Comparison of ENCODE assay signal across 14 mouse cellular contexts in the genomic region with DNA sequence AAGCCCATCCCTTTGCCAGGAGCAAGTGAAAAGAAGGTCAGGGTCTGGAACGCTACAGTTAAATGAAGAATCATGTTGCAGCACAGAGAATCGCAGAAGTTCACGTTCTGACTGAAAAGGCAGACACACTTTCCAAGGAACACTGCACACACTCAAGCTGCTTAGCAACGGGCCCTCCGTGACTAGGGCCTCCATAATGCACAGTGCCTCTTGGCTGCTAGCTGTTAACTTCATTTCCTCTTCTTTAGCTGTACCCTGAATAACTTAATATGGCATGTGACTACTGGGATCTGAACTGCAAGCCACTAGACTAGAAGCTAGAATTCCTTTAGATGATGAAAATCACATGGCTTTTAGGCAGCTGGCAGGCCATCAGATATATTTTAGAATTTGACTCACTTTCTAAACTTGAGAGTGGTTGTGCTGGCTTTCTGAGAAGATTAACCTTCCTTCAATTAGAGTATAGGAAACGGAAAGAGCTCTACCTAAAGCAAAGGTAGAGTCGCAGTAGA. TPM values are rescaled to one million over a fixed set of nuclear protein-coding genes. Genes with fewer than 3 reads are reported as not detected.
DNase-seq lines count a peak whose midpoint lies in the region; ATAC-seq and TF ChIP-seq lines count a peak whose summit lies in the region.
"Had no signal": no experiment of that assay in that cellular context is flagged by ENCODE, and none has a peak within 500 bp of the region (broad histone marks: within the 10 kb centered on the region; RNA-seq: fewer than 3 reads in every experiment).

No protein-coding gene starts in this region.

- no peak for TF ChIP-seq CTCF in layer of hippocampus, adult 2 months (conservative IDR thresholded peaks at IDR 0.05)
- no peak for TF ChIP-seq CTCF in forebrain, postnatal 0 days (IDR thresholded peaks at IDR 0.05; ENCODE audit: low read depth)

- H3K4me2 ChIP-seq in forebrain, embryonic 15.5 days (replicated peaks): no peak overlapping the region
- no peak overlapping the region for H3K4me2 ChIP-seq in forebrain, embryonic 12.5 days
- no peak overlapping the region for H3K4me2 ChIP-seq in forebrain, postnatal 0 days (ENCODE audit: low read depth)
- H3K4me2 ChIP-seq in midbrain, embryonic 14.5 days (ENCODE audit: low read length): no peak overlapping the region
- H3K4me2 ChIP-seq: kidney, embryonic 15.5 days; lung, embryonic 15.5 days had no signal

- H3K9ac ChIP-seq in forebrain, embryonic 15.5 days (replicated peaks): no peak overlapping the region
- H3K9ac ChIP-seq in forebrain, embryonic 12.5 days: no peak overlapping the region
- no peak overlapping the region for H3K9ac ChIP-seq in forebrain, postnatal 0 days
- H3K9ac ChIP-seq in midbrain, embryonic 14.5 days (replicated peaks; ENCODE audit: low read length): no peak overlapping the region
- H3K9ac ChIP-seq: kidney, embryonic 15.5 days; lung, embryonic 15.5 days had no signal

- no peak overlapping the region for H3K4me3 ChIP-seq in forebrain, embryonic 15.5 days
- no peak overlapping the region for H3K4me3 ChIP-seq in forebrain, embryonic 12.5 days (replicated peaks)
- H3K4me3 ChIP-seq in layer of hippocampus, adult 2 months: no peak overlapping the region
- H3K4me3 ChIP-seq in forebrain, postnatal 0 days (ENCODE audit: low read depth, low read length): no peak overlapping the region
- H3K4me3 ChIP-seq in midbrain, embryonic 14.5 days (replicated peaks; ENCODE audit: low read depth, low read length): no peak overlapping the region
- H3K4me3 ChIP-seq: kidney, embryonic 15.5 days; lung, embryonic 15.5 days; myocyte had no signal

- H3K27ac ChIP-seq in forebrain, embryonic 15.5 days (replicated peaks): no peak overlapping the region
- no peak overlapping the region for H3K27ac ChIP-seq in forebrain, embryonic 12.5 days
- peak overlapping the region; percentile 49 for H3K27ac ChIP-seq in layer of hippocampus, adult 2 months
- peak overlapping the region; percentile 45 for H3K27ac ChIP-seq in forebrain, postnatal 0 days (ENCODE audit: low read depth, low read length)
- no peak overlapping the region for H3K27ac ChIP-seq in midbrain, embryonic 14.5 days (replicated peaks; ENCODE audit: low read depth, low read length)
- H3K27ac ChIP-seq: kidney, embryonic 15.5 days; lung, embryonic 15.5 days had no signal

- H3K4me1 ChIP-seq in forebrain, embryonic 15.5 days: 0 out of 2 replicates have a peak, but pooled peaks cover 2% of the 10 kb centered on the region
- H3K4me1 ChIP-seq in forebrain, embryonic 12.5 days: peaks cover 11% of the 10 kb centered on the region
- H3K4me1 ChIP-seq in forebrain, postnatal 0 days (ENCODE audit: insufficient read depth): no peaks in the 10 kb centered on the region
- no peaks in the 10 kb centered on the region for H3K4me1 ChIP-seq in midbrain, embryonic 14.5 days (ENCODE audit: control insufficient read depth, insufficient read depth, low read length)
- H3K4me1 ChIP-seq: kidney, embryonic 15.5 days had no signal

- WGBS in forebrain, embryonic 15.5 days: 48% methylated on average over 7 of the region's 7 CpGs
- 49% methylated on average over 7 of the region's 7 CpGs for WGBS in forebrain, embryonic 12.5 days
- 37% methylated on average over 7 of the region's 7 CpGs for WGBS in forebrain, postnatal 0 days
- 28% methylated on average over 7 of the region's 7 CpGs for WGBS in midbrain, embryonic 14.5 days

- ATAC-seq in forebrain, embryonic 15.5 days (replicated peaks): peak; percentile 71; the same call in 1 of the 2 replicates
- ATAC-seq in forebrain, embryonic 12.5 days (ENCODE audit: low FRiP score): no peak
- peak; percentile 91 for ATAC-seq in forebrain, postnatal 0 days
- ATAC-seq in midbrain, embryonic 14.5 days (ENCODE audit: low FRiP score, low TSS enrichment): peak; percentile 42
- ATAC-seq in CD4-positive, CD25-positive, alpha-beta regulatory T cell, adult 4 months: no peak
- ATAC-seq in inflammation-experienced regulatory T-cells, adult 6 months: no peak

- H3K27me3 ChIP-seq in forebrain, embryonic 15.5 days: no peaks in the 10 kb centered on the region
- H3K27me3 ChIP-seq in forebrain, embryonic 12.5 days: no peaks in the 10 kb centered on the region
- no peaks in the 10 kb centered on the region for H3K27me3 ChIP-seq in forebrain, postnatal 0 days (ENCODE audit: insufficient read depth, low read length)
- no peaks in the 10 kb centered on the region for H3K27me3 ChIP-seq in midbrain, embryonic 14.5 days (ENCODE audit: control insufficient read depth, insufficient read depth, low read length)
- H3K27me3 ChIP-seq: kidney, embryonic 15.5 days; lung, embryonic 15.5 days had no signal

- peaks cover 4% of the 10 kb centered on the region; the same call in 1 of the 2 replicates for H3K36me3 ChIP-seq in forebrain, embryonic 15.5 days
- no peaks in the 10 kb centered on the region for H3K36me3 ChIP-seq in forebrain, embryonic 12.5 days (replicated peaks)
- peaks cover 17% of the 10 kb centered on the region; the same call in 1 of the 2 replicates for H3K36me3 ChIP-seq in forebrain, postnatal 0 days (ENCODE audit: insufficient read depth)
- no peaks in the 10 kb centered on the region for H3K36me3 ChIP-seq in midbrain, embryonic 14.5 days (ENCODE audit: control insufficient read depth, insufficient read depth, low read length)

- H3K9me3 ChIP-seq in forebrain, embryonic 15.5 days: no peaks in the 10 kb centered on the region
- H3K9me3 ChIP-seq in forebrain, embryonic 12.5 days: no peaks in the 10 kb centered on the region
- H3K9me3 ChIP-seq in forebrain, postnatal 0 days (ENCODE audit: low read length): no peaks in the 10 kb centered on the region
- H3K9me3 ChIP-seq in midbrain, embryonic 14.5 days (ENCODE audit: control insufficient read depth, low read length): no peaks in the 10 kb centered on the region
- H3K9me3 ChIP-seq: kidney, embryonic 15.5 days; lung, embryonic 15.5 days had no signal

- no peak for DNase-seq in layer of hippocampus, adult 2 months (ENCODE audit: low spot score in 2 of 2)
- DNase-seq in layer of hippocampus, postnatal 25 days (ENCODE audit: extremely low spot score in 1 of 2, low spot score in 1 of 2): no peak
- DNase-seq in forebrain, postnatal 0 days: peak; percentile 50
- peak; percentile 38 for DNase-seq in midbrain, embryonic 14.5 days
- DNase-seq: adrenal gland, adult 8-10 months; cerebellum, postnatal 25 days; gastrocnemius, postnatal 25 days had no signal

RNA-seq across cellular contexts. Expression of a gene that starts 8.2 kb away (rescaled TPM):
- 29.4 and 30.9 TPM in 2 replicates for polyA plus RNA-seq in forebrain, embryonic 15.5 days (2015; fragmentation: Nextera tagmentation; extraction: Ambion mirVana)
- polyA plus RNA-seq in forebrain, embryonic 12.5 days (2016; fragmentation: Nextera tagmentation; extraction: Ambion mirVana): 23.8 and 26.5 TPM in 2 replicates
- total RNA-seq in layer of hippocampus, adult 2 months (2021): 10 to 100 TPM; 39.2 to 44.8 TPM
- total RNA-seq in layer of hippocampus, postnatal 25 days (2021): 10 to 100 TPM; 41.8 to 48.6 TPM
- total RNA-seq in forebrain, postnatal 0 days (2014; rRNA removed): 27.2 and 35.9 TPM in 2 replicates
- polyA plus RNA-seq in forebrain, postnatal 0 days (2015; fragmentation: Nextera tagmentation; extraction: Ambion mirVana): 65.9 and 69.3 TPM in 2 replicates
- 46.0 and 49.6 TPM in 2 replicates for polyA plus RNA-seq in midbrain, embryonic 14.5 days (2014; fragmentation: Nextera tagmentation; extraction: Ambion mirVana)
- polyA plus RNA-seq in CD4-positive, CD25-positive, alpha-beta regulatory T cell, adult 4 months (2017; shearing (Covaris generic)): 100 to 1,000 TPM; 101 to 102 TPM
- 100 to 1,000 TPM in 2 of 3 experiments, 10 to 100 TPM in 1; 92.6 to 129 (median 107) TPM for polyA plus RNA-seq in inflammation-experienced regulatory T-cells, adult 6 months (2017; shearing (Covaris generic))

Comparison
In these comparisons a context has a peak if more than half of its experiments do, and no peak if none do; other contexts are left out.
1. ATAC-seq: peak in forebrain, embryonic 15.5 days (single experiment), forebrain, postnatal 0 days (single experiment) and midbrain, embryonic 14.5 days (single experiment); none in forebrain, embryonic 12.5 days (single experiment), CD4-positive, CD25-positive, alpha-beta regulatory T cell, adult 4 months (single experiment) and inflammation-experienced regulatory T-cells, adult 6 months (single experiment).
2. H3K27ac ChIP-seq: peak in layer of hippocampus, adult 2 months (single experiment) and forebrain, postnatal 0 days (single experiment); none in forebrain, embryonic 15.5 days (single experiment), forebrain, embryonic 12.5 days (single experiment) and midbrain, embryonic 14.5 days (single experiment).
3. DNase-seq: peak in forebrain, postnatal 0 days (single experiment) and midbrain, embryonic 14.5 days (single experiment); none in layer of hippocampus, adult 2 months (0 of 2) and layer of hippocampus, postnatal 25 days (0 of 2).